Mouse (Mus musculus): ENCODE results near the gene Ankrd13b.

The Ankrd13b gene

DNA sequence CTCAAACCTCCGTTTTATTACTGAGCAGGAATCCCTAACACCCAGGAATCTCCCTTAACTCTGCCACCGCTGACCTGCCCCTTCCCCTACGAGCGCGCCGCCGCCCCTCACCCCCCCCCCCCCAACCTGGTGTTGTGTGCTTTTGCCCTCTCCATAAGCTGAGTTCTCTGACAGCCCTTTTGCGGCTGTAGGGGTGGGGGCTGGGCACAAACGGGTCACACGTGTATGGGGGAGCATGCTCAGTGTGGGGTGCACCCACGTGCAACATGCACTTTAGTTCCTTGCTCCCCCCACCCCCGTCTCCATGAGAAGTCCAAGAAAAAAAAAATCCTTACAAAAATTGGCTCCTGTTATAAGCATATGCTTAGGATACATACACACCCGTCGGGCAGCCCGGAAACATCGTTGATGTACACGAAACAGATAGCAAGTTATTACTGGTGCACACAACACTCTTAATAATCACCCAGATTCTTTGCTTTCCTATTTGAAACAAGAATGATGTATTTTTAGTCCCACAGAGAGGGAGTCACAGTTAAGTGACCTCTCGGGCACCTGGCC is 2.9 kb upstream of the Ankrd13b start:
- DNase-seq, result peak; percentile 49

DNA sequence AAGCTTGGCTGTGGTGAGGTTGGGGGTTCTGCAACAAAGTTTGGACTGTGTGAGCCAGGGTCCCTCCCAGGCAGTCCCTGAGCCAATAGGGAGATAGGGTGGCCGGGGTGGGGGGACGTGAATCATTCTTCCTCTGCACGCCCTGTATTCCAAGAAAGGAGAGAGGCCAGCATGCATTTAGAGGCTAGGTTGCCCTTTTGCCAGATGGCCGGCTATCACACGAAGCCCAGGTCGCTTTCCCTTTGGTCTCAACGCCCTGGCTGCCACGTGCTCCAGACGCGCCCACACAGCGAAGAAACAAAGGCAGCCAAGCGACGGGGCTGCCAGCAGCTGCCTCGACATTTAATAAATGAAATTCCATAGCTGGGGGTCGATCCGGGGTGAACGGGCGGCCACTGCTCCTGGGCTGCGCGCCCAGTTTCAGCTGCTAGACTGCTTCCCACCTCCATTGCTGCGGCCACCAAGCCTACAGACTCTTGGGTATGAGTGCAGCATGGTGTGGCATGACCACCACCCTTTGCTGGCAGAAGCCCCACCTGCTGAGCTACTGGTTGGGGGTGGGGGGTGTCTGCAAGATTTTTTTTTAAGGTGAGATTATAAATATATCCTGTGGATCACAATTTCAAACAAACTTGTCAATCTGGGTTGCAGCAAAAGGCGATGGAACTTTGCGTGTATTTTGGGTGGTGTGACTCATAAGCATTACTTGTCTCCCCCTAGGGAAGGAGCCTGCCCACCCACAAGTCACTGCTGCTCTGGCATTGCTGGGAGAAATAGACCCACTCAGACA is 2.2 kb upstream of the Ankrd13b start:
- peak; percentile 86 for DNase-seq

DNA sequence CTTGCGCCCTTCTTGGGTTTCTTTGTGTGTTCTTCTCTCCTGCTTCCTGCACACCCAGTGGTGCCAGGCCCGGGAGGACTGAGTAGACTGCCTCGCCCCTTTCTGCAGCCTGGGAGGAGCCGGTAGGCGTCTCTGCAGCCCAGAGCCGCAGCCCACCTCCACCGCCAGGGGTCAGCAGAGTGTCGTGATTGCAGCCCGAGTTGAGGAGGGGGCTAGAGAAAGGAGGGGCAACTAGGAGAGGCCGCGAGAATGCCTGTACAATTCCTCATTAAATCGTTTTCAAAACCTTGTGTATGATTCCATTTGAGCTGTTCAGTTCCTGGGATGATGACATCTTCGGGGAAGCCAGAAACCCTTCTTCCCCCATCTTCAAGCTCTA is 1.6 kb upstream of the Ankrd13b start:
- peak; percentile 95 for DNase-seq

DNA sequence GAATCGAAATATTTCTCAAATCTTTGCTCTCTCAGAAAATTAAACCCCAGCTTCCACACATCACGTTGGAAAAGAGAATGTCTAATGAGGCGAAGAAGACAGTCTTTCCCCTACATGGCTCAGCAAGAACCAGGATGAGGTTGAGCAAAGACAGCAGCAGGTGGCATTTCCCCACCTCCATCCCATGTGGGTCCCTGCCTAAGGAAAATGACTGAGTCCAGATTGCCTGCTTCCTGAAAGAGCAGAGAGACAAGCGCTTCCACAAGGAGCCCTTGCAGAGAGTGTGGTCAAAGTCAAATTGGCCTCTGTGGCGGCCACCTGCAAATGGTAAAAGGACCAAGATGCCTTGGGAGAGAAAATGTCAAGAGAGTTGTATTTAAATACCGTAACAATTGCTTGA is 973 bp upstream of the Ankrd13b start:
- DNase-seq, result no peak

DNA sequence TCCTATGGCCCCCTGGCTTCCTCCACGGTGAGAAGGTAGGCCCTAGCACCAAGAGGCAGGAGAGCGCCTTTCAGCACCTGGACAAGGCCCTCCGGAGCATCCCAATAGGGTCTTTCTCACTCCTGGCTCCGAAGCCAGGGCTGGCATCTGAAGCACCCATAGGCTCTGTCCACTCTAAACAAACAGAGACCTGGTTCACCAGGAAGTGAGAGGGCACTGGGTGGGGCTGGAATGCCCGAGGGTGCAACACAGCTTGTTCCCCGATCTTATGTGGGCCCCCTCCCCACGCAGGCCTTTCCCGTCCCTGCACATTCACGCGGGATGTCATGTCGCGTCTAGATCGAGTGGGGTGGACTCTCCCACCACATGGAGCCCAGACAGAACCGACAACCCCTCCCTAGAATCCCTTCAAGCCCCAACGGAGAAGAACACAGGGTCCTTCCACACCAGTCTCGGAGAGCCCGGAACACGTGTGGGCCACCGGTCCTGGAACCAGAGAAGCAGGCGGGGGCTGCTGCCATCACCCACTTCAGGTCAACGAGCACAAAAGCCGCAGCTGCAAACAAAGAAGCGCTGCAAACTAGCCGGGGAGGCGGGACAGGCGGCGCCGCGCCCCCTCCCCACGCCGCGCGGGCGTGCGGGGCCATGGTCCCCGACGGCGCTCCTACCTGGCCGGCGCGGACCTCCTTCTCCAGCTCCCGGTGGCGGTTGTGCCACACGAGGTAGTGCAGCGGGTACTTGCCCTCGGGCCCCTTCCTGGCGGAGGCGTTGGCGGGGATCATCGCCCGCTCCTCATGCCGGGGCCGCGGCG is 502 bp downstream of the Ankrd13b start:
- peak; percentile 50 for DNase-seq

DNA sequence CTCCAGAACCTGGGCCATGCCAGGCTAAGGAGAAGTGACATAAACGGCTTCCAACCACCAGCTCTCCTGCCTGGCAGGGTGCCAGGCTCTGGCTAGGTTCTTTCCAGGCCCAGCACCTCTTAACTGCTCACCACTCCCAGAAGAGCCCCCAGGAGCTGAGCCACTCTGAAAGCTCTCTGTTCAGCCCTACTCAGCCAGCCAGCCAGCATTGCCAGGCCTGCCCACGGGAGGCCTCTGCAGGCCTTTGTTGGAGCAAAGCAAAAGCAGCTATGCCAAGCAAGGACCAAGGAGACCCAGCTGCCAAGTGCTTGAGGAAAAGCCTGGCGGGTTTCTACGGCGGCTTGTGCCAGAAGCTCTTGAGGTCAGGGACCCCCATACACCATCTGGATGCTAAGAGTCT is 2.7 kb downstream of the Ankrd13b start:
- DNase-seq, result no peak

DNA sequence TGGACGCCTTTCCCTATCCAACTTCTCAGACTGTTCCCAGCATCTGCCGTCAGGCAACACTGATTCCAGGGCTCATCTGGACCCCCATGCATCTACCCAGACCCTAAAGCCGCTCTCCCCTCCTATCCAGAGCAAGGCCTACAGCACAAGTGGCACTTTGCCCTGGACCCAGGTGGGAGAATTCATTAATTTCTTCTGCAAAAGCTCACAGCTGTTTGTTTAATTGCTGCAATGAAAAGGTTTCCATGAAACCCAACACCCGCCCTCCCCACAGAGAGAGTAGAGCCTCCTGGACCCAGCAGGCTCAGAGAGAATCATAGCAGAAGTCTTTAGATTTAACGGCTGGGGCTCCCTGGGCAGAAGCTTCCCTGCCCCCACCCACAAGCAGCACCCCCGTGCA is 4.2 kb downstream of the Ankrd13b start:
- DNase-seq, result no peak

DNA sequence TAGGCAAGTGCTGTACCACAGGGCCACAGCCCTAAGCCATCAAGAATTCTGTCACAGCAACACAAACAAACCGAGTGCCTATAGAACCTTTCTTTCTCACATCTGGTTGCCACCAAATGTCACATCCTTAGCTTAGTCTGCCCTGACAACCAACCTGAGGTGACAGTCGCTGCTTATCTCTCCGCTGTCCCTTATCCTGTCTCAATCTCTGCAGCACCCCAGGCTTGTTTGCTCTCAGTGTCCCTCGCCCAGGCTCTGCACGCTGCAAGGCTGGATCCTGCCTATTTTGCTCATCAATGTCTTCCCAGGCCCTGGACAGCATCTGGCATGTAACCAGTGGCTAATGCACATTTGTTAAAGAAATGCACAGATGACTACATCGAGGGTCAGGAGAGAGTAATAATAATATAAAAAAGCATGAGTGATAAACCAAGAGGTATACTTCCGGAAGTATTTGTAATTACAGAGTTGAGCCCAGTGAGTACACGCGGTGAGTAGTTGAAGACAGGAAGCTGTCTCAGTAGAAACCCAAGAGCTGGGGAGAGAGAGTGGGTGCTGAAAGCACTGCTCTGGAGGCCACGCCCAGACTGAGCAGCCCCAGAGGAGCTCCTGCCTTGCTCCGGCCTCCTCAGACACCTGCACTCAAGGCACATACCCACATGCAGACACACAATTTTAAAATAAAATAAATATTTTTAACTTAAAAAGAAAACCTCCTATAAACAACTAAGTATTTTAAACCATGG is 5.8 kb downstream of the Ankrd13b start:
- no peak for DNase-seq

DNA sequence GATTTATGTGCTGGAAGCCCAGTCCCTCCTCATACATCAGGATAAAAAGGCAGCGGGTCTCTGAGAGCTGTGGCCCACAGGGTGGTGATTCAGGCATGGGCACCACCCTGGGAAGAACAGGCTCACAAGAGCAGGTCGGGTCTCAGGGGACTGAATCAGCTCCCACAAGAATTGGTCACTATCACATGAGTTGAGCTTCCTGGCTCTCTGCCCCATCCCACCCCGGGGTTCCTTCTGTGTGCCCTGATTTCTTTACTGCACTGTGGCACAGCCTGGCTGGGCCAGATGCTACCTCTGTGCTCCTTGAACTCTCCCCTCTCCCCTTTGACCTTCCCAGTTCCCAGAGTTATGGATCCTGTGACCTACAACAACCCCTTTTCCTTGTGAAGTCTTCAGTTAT is 6.4 kb downstream of the Ankrd13b start:
- DNase-seq, result no peak

DNA sequence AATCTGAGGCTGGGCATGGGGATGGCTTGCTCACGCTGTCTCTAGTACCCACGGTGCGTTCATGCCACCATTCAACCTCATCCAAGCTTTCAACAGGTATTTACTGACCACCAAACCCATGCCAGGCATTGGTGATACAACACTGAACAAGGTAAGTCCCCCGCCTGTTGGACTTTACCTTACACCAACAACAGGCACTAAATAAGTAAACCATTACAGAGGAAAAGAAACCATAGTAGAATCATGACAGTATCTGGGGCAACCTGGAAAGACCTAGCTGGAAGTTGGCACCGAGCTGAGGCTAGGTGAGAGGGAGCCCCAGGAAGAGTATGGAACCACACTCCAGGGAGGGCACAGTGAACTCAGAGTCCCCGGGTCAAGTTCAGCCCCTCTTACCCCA is 12.6 kb downstream of the Ankrd13b start:
- DNase-seq, result no peak

DNA sequence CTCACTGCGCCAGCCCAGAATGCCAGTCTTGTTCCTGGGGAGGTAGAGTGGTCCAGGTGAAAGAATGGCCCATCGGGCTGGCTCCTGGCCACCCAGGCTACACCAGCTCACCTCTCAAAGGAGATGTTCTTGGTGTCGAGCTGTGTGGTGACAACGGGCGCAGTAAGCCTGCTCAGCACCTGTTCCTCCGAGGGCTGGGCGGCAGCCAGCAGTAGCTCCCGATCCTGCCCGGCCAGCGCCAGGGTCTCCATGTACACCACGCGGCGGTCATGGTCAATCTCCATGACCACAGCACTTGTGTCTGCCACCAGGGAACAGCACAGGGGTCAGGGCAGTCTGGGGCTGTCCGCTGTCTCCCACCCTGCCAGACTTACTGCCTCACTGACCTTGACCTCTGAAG is 13.3 kb downstream of the Ankrd13b start:
- DNase-seq, result no peak

DNA sequence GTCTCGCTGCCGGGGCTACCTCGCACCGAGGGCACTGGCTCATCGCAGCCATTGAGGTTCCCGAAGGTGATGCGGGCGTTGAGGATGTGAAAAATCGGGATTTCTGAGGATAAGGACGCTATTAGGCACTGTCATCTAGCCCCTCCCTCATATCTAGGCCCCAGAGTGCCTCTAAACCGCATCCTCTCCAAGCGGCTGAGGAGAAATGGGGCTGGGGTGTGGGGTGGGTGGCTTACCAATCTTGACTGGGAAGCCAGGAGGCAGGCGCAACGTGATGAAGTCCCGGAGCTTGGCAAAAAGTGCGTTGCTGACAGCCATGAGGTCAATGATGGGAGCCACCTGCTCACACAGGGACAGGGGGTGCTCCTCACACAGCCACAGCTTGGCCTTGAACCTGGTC is 16.7 kb downstream of the Ankrd13b start:
- DNase-seq, result no peak

DNA sequence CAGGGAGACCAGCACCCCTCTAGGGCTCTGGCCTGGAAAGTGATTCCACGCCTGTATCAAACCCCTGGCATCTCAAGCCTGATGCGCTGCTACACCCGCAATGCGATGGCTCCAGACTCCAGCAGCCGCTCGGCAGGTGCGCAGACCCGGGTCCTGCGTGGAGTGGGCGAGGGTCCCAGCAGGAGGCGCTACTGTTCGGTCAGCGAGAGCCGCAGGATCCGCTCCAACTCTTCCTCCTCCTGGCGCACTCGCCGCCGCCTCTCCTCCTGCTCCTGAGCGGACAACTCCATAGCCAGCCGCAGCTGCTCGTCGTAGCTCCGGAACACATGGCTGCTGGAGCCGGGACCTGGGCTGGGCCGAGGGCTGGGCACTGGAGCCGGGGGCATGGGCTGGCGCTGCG is 18.1 kb downstream of the Ankrd13b start:
- no peak for DNase-seq

DNA sequence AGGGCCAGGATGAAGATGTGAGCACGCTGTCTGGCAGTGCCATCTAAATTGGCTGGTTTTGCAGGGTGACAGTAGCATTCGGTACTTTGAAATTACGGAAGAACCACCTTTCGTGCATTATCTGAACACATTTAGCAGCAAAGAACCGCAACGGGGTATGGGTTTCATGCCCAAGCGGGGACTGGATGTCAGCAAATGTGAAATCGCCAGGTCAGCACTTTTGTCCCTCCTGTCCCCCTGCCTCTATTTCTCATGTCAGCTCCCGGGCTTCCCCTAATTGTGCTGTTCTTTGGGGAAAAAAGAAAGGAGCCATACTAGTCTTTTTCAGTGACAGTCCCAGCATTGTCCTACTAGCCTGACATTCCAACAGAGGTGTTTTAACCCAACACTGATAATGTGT is 21.1 kb downstream of the Ankrd13b start:
- DNase-seq, result no peak

DNA sequence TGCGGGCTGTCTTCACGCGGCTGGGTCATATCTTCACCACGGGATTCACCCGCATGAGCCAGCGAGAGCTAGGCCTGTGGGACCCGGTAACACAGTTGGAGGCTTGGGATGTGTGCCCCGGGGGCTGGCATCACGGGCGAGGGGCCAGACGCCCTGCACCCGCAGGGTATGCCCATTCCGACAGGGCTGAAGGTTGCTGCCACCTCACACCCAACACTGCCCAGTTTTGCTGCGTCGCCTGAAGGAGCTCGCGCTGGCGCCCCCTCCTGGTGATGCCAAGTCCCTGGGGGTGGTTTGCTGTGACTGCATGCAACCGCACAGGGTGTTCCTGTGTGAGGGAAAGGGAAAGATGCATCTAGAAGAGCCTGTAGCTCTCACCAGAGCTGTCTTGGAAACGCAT is 21.7 kb downstream of the Ankrd13b start:
- DNase-seq, result peak; percentile 79

DNA sequence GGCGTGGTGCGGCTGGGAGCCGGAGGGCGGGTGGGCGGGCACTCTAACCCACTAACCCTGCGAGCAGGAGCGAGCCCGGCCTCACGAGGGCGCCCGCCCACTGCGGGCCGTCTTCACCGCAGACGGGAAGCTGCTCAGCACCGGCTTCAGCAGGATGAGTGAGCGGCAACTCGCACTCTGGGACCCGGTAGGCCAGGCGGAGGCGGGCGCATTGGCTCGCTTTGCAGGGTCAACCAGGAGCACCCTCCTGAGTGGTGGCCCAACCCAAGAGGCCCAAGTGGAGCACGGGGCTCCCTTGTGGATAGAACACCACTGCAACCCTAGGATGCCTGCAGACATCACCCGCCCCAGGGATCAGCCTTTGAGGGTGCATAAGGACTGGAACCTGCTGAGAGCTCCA is 22.3 kb downstream of the Ankrd13b start:
- DNase-seq, result peak; percentile 73

DNA sequence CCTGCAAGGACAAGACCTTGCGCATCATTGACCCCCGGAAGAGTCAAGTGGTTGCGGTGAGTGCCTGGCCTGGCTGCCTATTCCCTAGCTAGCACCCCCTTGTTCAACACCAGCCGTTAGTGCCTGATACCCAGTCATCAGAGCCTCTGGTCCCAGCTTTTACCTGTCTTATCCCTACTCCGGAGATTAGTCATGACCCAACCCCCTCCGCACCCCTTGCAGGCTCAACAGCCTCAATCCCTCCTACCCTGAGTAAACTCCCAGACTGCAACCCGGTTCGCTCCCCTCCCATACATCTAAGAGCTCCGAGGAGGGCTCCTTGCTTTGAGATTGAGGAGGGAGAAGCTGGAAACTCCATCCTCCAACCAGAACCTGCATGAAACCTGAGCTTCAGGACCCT is 22.9 kb downstream of the Ankrd13b start:
- no peak for DNase-seq

DNA sequence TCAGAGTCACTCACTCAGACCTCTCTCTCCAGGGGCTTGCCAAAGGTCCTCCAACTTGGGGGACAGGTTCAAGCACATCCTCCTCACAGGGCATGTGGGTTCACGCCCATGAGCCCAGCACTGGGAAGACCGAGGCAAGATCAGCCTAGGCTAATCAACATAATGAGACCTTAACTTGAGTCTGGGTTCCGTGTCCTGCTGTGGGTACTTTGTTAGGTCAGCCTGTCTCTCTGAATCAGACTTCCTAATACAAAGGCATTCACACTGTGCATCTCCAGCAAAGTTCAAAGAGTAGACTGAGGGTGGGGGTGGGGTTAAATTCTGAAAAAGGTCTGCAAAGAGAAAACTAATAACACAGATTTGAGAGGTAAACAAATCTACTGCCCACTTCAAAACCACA is 24.4 kb downstream of the Ankrd13b start:
- no peak for DNase-seq

DNA sequence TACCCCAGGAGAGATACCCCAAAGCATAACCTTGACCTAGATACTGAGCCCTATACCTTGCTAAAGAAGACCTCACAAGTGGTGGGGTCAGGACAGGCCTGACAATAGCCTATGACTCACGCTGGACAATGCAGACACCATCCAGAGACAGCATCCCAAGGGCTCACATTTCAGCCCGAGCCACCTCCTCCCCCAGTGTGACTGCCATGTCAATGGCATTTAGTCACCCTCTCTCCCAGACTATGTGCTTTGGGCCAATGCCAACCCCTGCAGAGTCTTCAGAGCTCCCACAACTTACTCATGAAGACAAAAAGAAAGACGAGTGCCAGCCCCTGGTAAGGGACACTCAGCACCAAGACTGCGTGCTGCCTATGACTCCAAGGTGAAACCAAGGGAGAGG is 24.8 kb downstream of the Ankrd13b start:
- DNase-seq, result no peak

DNA sequence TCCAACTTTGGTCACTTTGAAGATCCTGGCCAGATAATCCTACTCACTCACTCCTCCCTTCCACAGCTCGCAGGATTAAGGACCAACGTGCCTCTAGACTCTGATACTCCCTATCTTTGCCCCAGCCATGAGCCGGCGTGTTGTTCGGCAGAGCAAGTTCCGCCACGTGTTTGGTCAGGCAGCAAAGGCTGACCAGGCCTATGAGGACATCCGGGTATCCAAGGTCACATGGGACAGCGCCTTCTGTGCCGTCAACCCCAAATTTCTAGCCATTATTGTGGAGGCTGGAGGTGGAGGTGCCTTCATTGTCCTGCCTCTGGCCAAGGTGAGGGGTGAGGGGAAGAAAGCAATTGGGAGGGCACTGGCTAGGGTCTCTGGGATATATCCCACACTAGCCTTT is 25.7 kb downstream of the Ankrd13b start:
- no peak for DNase-seq

DNA sequence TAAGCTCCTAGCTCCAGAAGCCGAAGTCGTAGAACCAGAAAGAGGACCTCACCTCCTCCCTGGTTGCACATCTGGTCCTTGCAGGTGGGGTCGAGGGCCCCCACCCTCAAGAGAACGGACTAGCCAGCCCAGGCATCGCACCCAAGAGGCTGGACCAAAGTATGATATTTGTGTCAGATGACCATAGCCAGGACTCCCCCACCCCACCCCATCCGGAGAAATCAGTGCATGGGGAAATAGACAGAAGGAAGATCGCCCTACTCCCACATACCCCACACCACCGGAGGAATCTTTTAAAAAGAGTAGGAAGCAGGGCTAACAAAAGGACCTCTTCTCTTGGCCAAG is 26.4 kb downstream of the Ankrd13b start:
- DNase-seq, result no peak

DNA sequence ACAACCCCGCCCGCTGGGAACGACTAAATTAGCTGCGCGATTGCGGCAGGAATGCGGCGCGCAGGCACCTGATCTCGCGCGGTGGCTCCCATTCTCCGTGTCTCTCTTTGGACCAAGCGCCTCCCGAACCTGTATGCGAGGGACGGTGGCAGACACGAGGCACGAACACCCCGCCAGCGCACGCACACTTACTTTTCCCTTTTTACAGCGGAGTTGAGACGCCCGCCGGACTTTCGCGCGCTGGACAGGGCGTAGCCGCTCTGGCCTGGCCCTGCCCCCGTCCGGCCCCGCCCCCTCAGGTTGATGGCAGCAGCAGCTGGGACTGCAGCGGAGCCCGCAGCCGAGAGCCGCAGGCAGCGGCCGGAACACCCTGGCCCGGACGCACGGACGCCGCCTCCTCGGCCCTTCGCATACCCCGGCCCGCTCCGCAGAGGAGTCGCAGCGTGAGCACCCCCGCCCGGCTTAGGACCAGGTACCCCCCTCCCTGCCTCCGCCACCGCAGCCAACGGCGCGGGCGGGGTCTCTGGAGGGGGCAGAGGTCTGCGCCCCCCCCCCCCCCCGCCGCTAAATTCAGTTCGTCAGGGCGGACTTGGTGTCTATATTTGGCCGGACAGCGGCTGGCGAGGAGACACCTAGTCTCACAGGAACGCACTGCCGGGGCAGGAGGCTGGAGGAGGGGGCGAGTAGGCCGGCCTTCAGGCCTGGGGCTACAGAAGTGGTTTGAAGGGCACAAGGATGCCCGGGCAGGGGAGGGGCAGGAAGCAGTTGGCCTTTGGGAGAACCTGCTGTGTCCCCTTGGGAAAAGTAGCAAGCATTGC is 27.0 kb downstream of the Ankrd13b start, which contains the start of gene Coro6:
Coro6 (plus strand) TSS at position 129 of the 818 bp plus-strand sequence.
- DNase-seq, result peak; percentile 86

DNA sequence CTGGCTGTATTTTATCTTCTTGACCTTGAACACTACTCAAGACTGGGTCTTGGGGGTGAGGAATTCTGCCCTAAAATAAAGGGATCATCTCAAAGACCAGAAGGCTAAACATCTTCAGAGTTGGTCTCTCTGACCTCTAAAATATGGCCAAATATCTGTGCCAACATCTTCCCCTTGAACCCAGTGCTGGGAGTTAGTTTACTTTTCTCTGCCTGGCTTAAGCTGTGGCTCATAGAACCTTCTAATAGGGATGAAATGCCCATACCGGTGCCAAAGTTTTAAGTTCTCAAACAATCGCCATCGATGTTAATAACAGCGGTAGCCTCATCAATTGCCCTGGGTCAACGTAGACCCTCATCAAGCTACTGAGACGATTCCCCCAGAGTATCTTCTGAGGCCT is 27.6 kb downstream of the Ankrd13b start:
- DNase-seq, result no peak

All from embryo, embryonic 11 days (tissue).